Mouse (Mus musculus): Measurements from ENCODE around the gene Kctd11. TPM values are rescaled to one million over a fixed set of nuclear protein-coding genes. Genes with fewer than 3 reads are reported as not detected.
A peak's percentile ranks its signal among the peaks of the same experiment; 100 is the strongest.

Gene Kctd11
- total and polyA plus RNA-seq, 2 experiments, result 0.65 to 1.6 TPM

DNA sequence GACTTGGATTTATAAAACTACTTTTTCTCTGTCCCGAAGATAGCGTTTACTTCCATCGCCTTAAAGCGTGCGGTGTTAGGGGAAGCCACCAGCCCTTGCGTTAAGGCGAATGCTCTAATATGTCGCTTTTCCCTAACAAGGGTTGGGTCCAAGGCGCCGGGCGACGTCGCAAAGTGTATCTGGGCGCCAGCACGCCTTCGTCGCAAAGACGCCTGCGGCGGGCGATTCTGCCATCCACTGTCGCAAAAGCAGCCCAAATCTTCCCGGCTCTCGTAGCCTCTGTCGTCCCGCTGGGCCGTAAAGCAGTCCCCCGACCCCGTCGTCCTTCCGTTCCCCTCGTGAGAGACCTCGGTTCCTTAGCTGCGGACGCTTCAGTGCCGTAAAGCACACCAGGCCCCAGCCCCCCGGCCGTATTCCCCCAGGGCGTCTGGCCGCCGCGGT lies 20.2 kb upstream of the Kctd11 start:
- Histone ChIP-seq H3K4me1 (ENCODE audit: control insufficient read depth, insufficient read depth, low read length) (no peaks in the 10 kb centered on the region), H3K79me2 (ENCODE audit: control insufficient read depth, insufficient read depth, low read length) (no peaks in the 10 kb centered on the region), H3K36me3 (ENCODE audit: control insufficient read depth, insufficient read depth, low read length) (peaks cover 2% of the 10 kb centered on the region; the same call in 1 of the 2 replicates), H3K4me3 (ENCODE audit: insufficient read depth, low read depth, low read length) (peak overlapping the region; percentile 64), H3K27me3 (ENCODE audit: control insufficient read depth, insufficient read depth, low read length) (no peaks in the 10 kb centered on the region), H3K9ac (ENCODE audit: low read depth, low read length) (peak overlapping the region; percentile 67), H3K27ac (replicated peaks; ENCODE audit: insufficient read depth, low read depth, low read length) (peak overlapping the region; percentile 69)
- DNase-seq (ENCODE audit: extremely low read depth, low read depth, low spot score), result peak; percentile 88
- TF ChIP-seq POLR2A (IDR thresholded peaks at IDR 0.05; ENCODE audit: extremely low read depth, insufficient read depth, low read length) (0 out of 2 replicates have a peak, but pooled peaks have one; percentile 46), CTCF (IDR thresholded peaks at IDR 0.05; ENCODE audit: low read depth, low read length) (no peak)
- 0% methylated on average over 42 of the region's 42 CpGs for WGBS

DNA sequence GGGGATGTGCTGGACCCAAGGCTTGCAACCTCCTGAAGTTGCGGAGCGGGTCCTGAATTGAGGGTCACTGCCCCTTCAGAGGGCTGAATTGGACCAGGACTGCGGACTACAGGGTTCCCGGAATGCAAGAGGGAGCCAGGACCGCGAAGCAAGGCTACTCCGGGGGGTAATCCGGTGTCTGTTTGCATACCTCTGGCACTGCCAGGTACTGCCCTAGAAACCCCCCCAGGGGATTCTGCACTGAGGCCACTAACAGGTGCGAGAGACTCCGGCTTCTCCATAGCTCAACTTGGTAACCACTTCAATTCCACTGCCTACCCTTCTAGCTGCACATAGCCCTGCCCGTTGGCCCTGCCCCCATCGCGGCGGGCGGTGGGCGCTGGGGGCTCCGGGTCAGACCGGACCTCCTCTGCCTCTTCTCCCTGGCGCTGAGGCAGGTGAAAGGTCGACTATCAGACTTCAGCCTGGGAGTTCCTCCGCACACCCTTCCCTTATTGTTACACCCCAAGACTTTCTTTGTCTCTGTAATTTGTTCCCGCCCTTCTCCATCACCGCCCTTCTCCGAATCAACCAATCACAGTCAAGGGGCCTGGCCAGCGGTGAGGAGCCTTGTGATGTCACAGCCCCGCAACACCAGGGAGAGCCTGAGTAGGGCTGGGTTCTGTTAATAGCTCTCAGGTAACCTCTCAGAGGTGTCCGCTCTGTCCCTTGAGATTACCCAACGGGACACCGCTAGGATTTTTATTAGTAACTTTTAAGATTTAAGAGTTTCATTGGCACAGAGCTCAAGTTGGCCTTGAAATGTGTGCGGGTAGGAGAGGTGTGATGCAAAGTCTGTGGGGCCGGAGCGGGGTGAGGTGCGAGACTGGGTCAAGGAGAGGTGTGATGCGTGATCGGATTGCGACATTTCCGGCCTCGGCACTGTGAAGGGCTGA lies 19.5 kb upstream of the Kctd11 start, which contains the start of the genes 2810408A11Rik and Neurl4:
TSS of gene 2810408A11Rik (minus strand) at position 517 of the 935 bp plus-strand sequence.
TSS of gene Neurl4 (plus strand) at position 602 of the 935 bp plus-strand sequence.
- no peaks in the 10 kb centered on the region for H3K79me2 ChIP-seq (ENCODE audit: control insufficient read depth, insufficient read depth, low read length)
- no peaks in the 10 kb centered on the region for H3K4me1 ChIP-seq (ENCODE audit: control insufficient read depth, insufficient read depth, low read length)
- peak within 1 kb of the TSS; percentile 69 for H3K27ac ChIP-seq (replicated peaks; ENCODE audit: insufficient read depth, low read depth, low read length)
- peaks cover 2% of the 10 kb centered on the region; the same call in 1 of the 2 replicates for H3K36me3 ChIP-seq (ENCODE audit: control insufficient read depth, insufficient read depth, low read length)
- H3K27me3 ChIP-seq (ENCODE audit: control insufficient read depth, insufficient read depth, low read length), result no peaks in the 10 kb centered on the region
- peak within 1 kb of the TSS; percentile 64 for H3K4me3 ChIP-seq (ENCODE audit: insufficient read depth, low read depth, low read length)
- DNase-seq (ENCODE audit: extremely low read depth, low read depth, low spot score), result peak; percentile 82
- TF ChIP-seq POLR2A (IDR thresholded peaks at IDR 0.05; ENCODE audit: extremely low read depth, insufficient read depth, low read length), result 0 out of 2 replicates have a peak, but pooled peaks have one; percentile 37
- no peak for TF ChIP-seq CTCF (IDR thresholded peaks at IDR 0.05; ENCODE audit: low read depth, low read length)
- peak within 1 kb of the TSS; percentile 67 for H3K9ac ChIP-seq (ENCODE audit: low read depth, low read length)
- 2% methylated on average over 38 of the region's 38 CpGs for WGBS

DNA sequence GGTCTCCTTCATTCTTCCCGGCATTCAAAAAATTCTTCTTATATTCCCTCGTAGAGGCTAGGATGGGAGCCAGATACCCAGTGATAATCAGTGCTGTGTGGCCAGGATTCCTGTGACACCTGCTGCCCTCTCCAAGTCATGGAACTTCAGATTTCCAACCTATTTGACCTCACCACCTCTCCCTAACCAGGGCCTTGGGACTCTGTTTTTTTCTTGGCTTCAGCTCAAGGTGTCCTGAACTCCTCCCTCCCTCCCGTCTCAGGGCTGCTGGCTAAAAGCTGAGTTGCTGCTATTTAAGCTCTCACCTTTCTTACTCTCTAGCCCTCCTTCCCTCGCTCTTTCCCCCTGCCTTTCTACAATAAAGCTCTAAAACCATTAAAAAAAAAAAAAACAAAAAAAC lies 18.7 kb upstream of the Kctd11 start:
- no peak for TF ChIP-seq CTCF (IDR thresholded peaks at IDR 0.05; ENCODE audit: low read depth, low read length)
- no peak overlapping the region for H3K9ac ChIP-seq (ENCODE audit: low read depth, low read length)
- no peak overlapping the region for H3K27ac ChIP-seq (replicated peaks; ENCODE audit: insufficient read depth, low read depth, low read length)
- no peak for DNase-seq (ENCODE audit: extremely low read depth, low read depth, low spot score)
- H3K4me1 ChIP-seq (ENCODE audit: control insufficient read depth, insufficient read depth, low read length), result no peaks in the 10 kb centered on the region
- no peaks in the 10 kb centered on the region for H3K79me2 ChIP-seq (ENCODE audit: control insufficient read depth, insufficient read depth, low read length)
- H3K36me3 ChIP-seq (ENCODE audit: control insufficient read depth, insufficient read depth, low read length), result peaks cover 2% of the 10 kb centered on the region; the same call in 1 of the 2 replicates
- H3K27me3 ChIP-seq (ENCODE audit: control insufficient read depth, insufficient read depth, low read length), result no peaks in the 10 kb centered on the region
- 46% methylated on average over 4 of the region's 4 CpGs for WGBS
- no peak overlapping the region for H3K4me3 ChIP-seq (ENCODE audit: insufficient read depth, low read depth, low read length)

DNA sequence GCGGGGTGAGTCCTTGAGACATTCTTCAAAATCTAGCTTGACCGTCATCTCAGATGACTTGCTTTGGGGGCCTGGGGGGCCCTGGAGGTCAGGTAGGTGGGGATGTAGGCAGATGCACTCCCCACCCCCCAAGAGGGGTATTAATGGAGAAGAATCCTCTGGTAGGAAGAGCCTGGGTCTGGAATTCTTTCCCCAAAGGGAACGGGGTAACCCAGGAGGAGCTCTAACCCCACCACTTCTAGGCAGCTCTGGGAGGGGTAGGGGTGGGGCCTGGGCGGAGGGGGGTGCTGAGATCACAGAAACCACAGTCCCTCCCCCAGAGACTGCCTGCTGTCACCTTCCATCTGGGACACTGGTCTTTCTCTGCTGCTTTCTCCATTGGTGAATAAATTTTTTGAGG lies 14.1 kb upstream of the Kctd11 start, which contains the start of gene Acap1:
TSS of gene Acap1 (minus strand) at position 249 of the 400 bp plus-strand sequence.
- DNase-seq (ENCODE audit: extremely low read depth, low read depth, low spot score), result no peak
- H3K36me3 ChIP-seq (ENCODE audit: control insufficient read depth, insufficient read depth, low read length), result no peaks in the 10 kb centered on the region
- no peaks in the 10 kb centered on the region for H3K79me2 ChIP-seq (ENCODE audit: control insufficient read depth, insufficient read depth, low read length)
- WGBS, result 79% methylated on average over 4 of the region's 4 CpGs
- TF ChIP-seq POLR2A (IDR thresholded peaks at IDR 0.05; ENCODE audit: extremely low read depth, insufficient read depth, low read length), result no peak
- TF ChIP-seq CTCF (IDR thresholded peaks at IDR 0.05; ENCODE audit: low read depth, low read length), result no peak
- H3K4me1 ChIP-seq (ENCODE audit: control insufficient read depth, insufficient read depth, low read length), result no peaks in the 10 kb centered on the region
- no peak within 1 kb of the TSS for H3K27ac ChIP-seq (replicated peaks; ENCODE audit: insufficient read depth, low read depth, low read length)
- no peaks in the 10 kb centered on the region for H3K27me3 ChIP-seq (ENCODE audit: control insufficient read depth, insufficient read depth, low read length)
- H3K4me3 ChIP-seq (ENCODE audit: insufficient read depth, low read depth, low read length), result no peak within 1 kb of the TSS
- H3K9ac ChIP-seq (ENCODE audit: low read depth, low read length), result no peak within 1 kb of the TSS

DNA sequence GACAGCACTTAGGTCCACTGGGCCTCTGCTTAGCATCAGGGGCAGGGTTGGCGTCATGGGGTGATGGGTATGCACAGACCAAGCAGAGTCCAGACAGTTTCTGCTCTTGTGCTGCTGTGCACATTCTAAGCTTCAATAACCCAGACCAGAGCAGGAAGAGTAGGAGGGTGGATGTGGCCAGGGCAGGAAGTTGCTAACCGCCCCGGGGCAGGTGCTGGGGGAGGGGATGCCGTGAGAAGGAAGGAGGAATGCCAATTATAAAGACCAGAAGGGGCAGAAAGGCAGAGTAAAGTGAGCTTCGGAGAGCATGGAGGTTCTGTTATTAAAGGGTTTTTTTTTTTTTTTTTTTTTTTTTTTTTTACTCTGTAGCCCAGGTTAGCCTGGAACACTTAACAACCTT lies 13.5 kb upstream of the Kctd11 start:
- Histone ChIP-seq H3K9ac (ENCODE audit: low read depth, low read length) (no peak overlapping the region), H3K4me1 (ENCODE audit: control insufficient read depth, insufficient read depth, low read length) (no peaks in the 10 kb centered on the region), H3K27me3 (ENCODE audit: control insufficient read depth, insufficient read depth, low read length) (no peaks in the 10 kb centered on the region), H3K27ac (replicated peaks; ENCODE audit: insufficient read depth, low read depth, low read length) (no peak overlapping the region), H3K79me2 (ENCODE audit: control insufficient read depth, insufficient read depth, low read length) (no peaks in the 10 kb centered on the region), H3K36me3 (ENCODE audit: control insufficient read depth, insufficient read depth, low read length) (no peaks in the 10 kb centered on the region), H3K4me3 (ENCODE audit: insufficient read depth, low read depth, low read length) (no peak overlapping the region)
- DNase-seq (ENCODE audit: extremely low read depth, low read depth, low spot score), result no peak
- TF ChIP-seq CTCF (IDR thresholded peaks at IDR 0.05; ENCODE audit: low read depth, low read length) (no peak), POLR2A (IDR thresholded peaks at IDR 0.05; ENCODE audit: extremely low read depth, insufficient read depth, low read length) (no peak)
- 72% methylated on average over 5 of the region's 5 CpGs for WGBS

All from liver, adult 2 months (tissue).